Mouse (Mus musculus): Measurements from ENCODE around the gene Man2a1.

Man2a1 gene

DNA sequence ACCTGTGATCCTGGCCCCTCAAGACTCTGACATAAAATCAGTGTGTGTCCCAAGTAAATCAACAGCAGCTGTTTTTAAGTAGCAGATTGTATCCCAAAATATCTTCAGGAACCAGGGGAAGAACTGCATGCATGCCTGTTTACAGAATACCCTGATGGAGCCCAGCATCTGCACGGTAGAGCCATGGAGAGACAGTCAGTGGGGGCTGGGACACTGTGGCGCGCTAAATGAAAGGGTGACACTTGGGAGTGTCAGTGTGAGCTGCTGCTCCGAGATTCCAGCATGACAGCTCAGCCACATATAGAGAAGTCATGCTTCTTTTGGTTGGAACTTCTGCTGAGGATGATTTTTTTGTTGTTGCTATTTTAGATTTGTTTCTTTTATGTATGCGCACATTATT lies 192.1 kb downstream of the Man2a1 start:
- DNase-seq (ENCODE audit: extremely low read depth, insufficient read length, low spot score), result no peak

DNA sequence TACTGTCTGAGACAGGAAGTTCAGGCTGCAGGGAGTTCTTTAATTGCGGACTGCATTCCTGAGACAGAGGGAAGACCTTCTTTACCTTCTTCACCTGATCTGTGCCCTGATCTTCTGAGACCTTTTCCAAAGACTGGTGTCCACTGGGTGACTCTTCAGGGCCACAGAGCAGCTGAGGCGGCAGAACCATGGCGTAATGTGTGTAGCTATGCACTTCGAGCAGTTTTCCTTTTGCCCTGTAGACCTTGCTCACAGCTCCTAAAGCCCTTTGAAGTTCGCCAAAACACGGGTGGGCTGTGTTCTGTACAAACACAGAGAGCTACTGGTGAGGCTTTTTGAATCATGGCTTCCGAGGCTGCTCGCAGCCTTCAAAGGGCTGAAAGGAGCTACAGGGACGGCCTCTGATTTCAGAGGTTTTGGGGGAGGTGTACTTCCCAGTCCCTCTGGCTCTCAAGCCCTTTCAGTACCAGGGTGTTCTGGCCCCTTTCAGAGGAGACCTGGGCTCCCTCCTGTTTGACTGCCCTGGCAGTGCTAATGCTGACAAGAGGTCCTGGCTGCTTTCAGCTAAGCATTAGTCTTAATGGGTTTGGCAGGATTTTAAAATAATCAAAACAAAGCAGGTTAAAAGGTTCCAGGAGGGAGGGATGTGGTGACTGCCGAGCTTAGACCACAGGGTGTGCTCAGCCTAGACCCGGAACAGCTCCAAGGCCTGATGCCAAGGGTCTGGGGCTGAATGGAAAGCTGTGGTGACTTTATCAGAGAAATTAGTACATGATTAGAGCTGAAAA lies 201.8 kb downstream of the Man2a1 start:
- no peak for DNase-seq (ENCODE audit: extremely low read depth, insufficient read length, low spot score)

DNA sequence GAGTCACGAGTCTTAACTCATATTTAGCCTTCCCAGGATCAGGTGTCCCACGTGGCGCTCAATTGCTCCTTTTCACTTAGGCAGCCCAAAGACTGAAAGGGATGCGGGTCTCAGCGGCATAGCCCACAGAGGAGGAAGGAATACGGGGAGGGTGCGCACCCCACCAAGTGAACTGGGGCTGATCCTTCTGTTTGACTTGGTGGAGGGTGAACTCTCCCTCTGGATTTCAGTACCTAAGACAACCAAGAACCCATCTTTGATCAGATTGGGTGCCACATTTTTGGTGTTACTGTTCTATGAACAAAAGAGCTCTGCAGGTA lies 202.4 kb downstream of the Man2a1 start:
- DNase-seq (ENCODE audit: extremely low read depth, insufficient read length, low spot score), result no peak
